Mouse (Mus musculus): ENCODE data around the gene Mchr1. TPM values are rescaled to one million over a fixed set of nuclear protein-coding genes. Genes with fewer than 3 reads are reported as not detected.
A peak's percentile ranks its signal among the peaks of the same experiment; 100 is the strongest.
"Not testable (repeated sequence)": the region's sequence is repeated elsewhere in the genome, so short reads cannot be mapped to it uniquely, and the experiment has no call there.

Mchr1 gene
- polyA plus RNA-seq, 1 experiment: not detected

- no peak for TF ChIP-seq POLR2A (IDR thresholded peaks at IDR 0.05; ENCODE audit: borderline replicate concordance, low read depth, low read length)
- no peak for TF ChIP-seq CTCF (IDR thresholded peaks at IDR 0.05; ENCODE audit: low read depth, low read length)
- H3K4me1 ChIP-seq (ENCODE audit: control insufficient read depth, insufficient read depth, low read length): peaks cover 19% of the 10 kb centered on the region
- no peak overlapping the region for H3K4me3 ChIP-seq (ENCODE audit: insufficient read depth, low read length)
- no peak overlapping the region for H3K27ac ChIP-seq (ENCODE audit: insufficient read depth, low read depth, low read length)
These were observed 38.1 kb upstream of the Mchr1 start for GRCm38 (mm10) chr15:81197197-81197596.

- no peak for TF ChIP-seq POLR2A (IDR thresholded peaks at IDR 0.05; ENCODE audit: borderline replicate concordance, low read depth, low read length)
- TF ChIP-seq CTCF (IDR thresholded peaks at IDR 0.05; ENCODE audit: low read depth, low read length): no peak
- Histone ChIP-seq H3K4me1 (ENCODE audit: control insufficient read depth, insufficient read depth, low read length) (peaks cover 19% of the 10 kb centered on the region), H3K27ac (ENCODE audit: insufficient read depth, low read depth, low read length) (no peak overlapping the region), H3K4me3 (ENCODE audit: insufficient read depth, low read length) (no peak overlapping the region)
These were observed 36.9 kb upstream of the Mchr1 start for GRCm38 (mm10) chr15:81198447-81198846.

- H3K4me1 ChIP-seq (ENCODE audit: control insufficient read depth, insufficient read depth, low read length): peaks cover 19% of the 10 kb centered on the region
- H3K4me3 ChIP-seq (ENCODE audit: insufficient read depth, low read length): peak overlapping the region; percentile 37; the same call in 1 of the 2 replicates
- H3K27ac ChIP-seq (ENCODE audit: insufficient read depth, low read depth, low read length): no peak overlapping the region
- no peak for TF ChIP-seq CTCF (IDR thresholded peaks at IDR 0.05; ENCODE audit: low read depth, low read length)
- no peak for TF ChIP-seq POLR2A (IDR thresholded peaks at IDR 0.05; ENCODE audit: borderline replicate concordance, low read depth, low read length)
These were observed 35.8 kb upstream of the Mchr1 start for GRCm38 (mm10) chr15:81199372-81199959.

GRCm38 (mm10) chr15:81202462-81202861 is 32.8 kb upstream of the Mchr1 start:
- H3K4me1 ChIP-seq (ENCODE audit: control insufficient read depth, insufficient read depth, low read length): peaks cover 7% of the 10 kb centered on the region
- TF ChIP-seq POLR2A (IDR thresholded peaks at IDR 0.05; ENCODE audit: borderline replicate concordance, low read depth, low read length): no peak
- no peak for TF ChIP-seq CTCF (IDR thresholded peaks at IDR 0.05; ENCODE audit: low read depth, low read length)
- no peak overlapping the region for H3K4me3 ChIP-seq (ENCODE audit: insufficient read depth, low read length)
- H3K27ac ChIP-seq (ENCODE audit: insufficient read depth, low read depth, low read length): no peak overlapping the region

- peaks cover 7% of the 10 kb centered on the region for H3K4me1 ChIP-seq (ENCODE audit: control insufficient read depth, insufficient read depth, low read length)
- no peak overlapping the region for H3K4me3 ChIP-seq (ENCODE audit: insufficient read depth, low read length)
- no peak overlapping the region for H3K27ac ChIP-seq (ENCODE audit: insufficient read depth, low read depth, low read length)
- TF ChIP-seq POLR2A (IDR thresholded peaks at IDR 0.05; ENCODE audit: borderline replicate concordance, low read depth, low read length) (no peak), CTCF (IDR thresholded peaks at IDR 0.05; ENCODE audit: low read depth, low read length) (no peak)
These were observed 24.8 kb upstream of the Mchr1 start for GRCm38 (mm10) chr15:81210496-81210895.

GRCm38 (mm10) chr15:81212976-81213375 is 22.3 kb upstream of the Mchr1 start:
- Histone ChIP-seq H3K4me3 (ENCODE audit: insufficient read depth, low read length) (no peak overlapping the region), H3K4me1 (ENCODE audit: control insufficient read depth, insufficient read depth, low read length) (peaks cover 7% of the 10 kb centered on the region), H3K27ac (ENCODE audit: insufficient read depth, low read depth, low read length) (no peak overlapping the region)
- TF ChIP-seq POLR2A (IDR thresholded peaks at IDR 0.05; ENCODE audit: borderline replicate concordance, low read depth, low read length): no peak
- no peak for TF ChIP-seq CTCF (IDR thresholded peaks at IDR 0.05; ENCODE audit: low read depth, low read length)

- TF ChIP-seq CTCF (IDR thresholded peaks at IDR 0.05; ENCODE audit: low read depth, low read length): no peak
- no peak for TF ChIP-seq POLR2A (IDR thresholded peaks at IDR 0.05; ENCODE audit: borderline replicate concordance, low read depth, low read length)
- Histone ChIP-seq H3K4me1 (ENCODE audit: control insufficient read depth, insufficient read depth, low read length) (peaks cover 4% of the 10 kb centered on the region; the same call in 1 of the 2 replicates), H3K27ac (ENCODE audit: insufficient read depth, low read depth, low read length) (no peak overlapping the region), H3K4me3 (ENCODE audit: insufficient read depth, low read length) (no peak overlapping the region)
These were observed 18.2 kb upstream of the Mchr1 start for GRCm38 (mm10) chr15:81216906-81217653.

GRCm38 (mm10) chr15:81219054-81219453 is 16.2 kb upstream of the Mchr1 start:
- no peak for TF ChIP-seq CTCF (IDR thresholded peaks at IDR 0.05; ENCODE audit: low read depth, low read length)
- TF ChIP-seq POLR2A (IDR thresholded peaks at IDR 0.05; ENCODE audit: borderline replicate concordance, low read depth, low read length): no peak
- 0 out of 2 replicates have a peak, but pooled peaks cover 2% of the 10 kb centered on the region for H3K4me1 ChIP-seq (ENCODE audit: control insufficient read depth, insufficient read depth, low read length)
- no peak overlapping the region for H3K4me3 ChIP-seq (ENCODE audit: insufficient read depth, low read length)
- no peak overlapping the region for H3K27ac ChIP-seq (ENCODE audit: insufficient read depth, low read depth, low read length)

GRCm38 (mm10) chr15:81220051-81220450 is 15.2 kb upstream of the Mchr1 start:
- not testable (repeated sequence) for H3K27ac ChIP-seq (ENCODE audit: insufficient read depth, low read depth, low read length); H3K4me1 ChIP-seq (ENCODE audit: control insufficient read depth, insufficient read depth, low read length)

GRCm38 (mm10) chr15:81221446-81221845 is 13.9 kb upstream of the Mchr1 start:
- 0 out of 2 replicates have a peak, but pooled peaks cover 2% of the 10 kb centered on the region for H3K4me1 ChIP-seq (ENCODE audit: control insufficient read depth, insufficient read depth, low read length)
- H3K27ac ChIP-seq (ENCODE audit: insufficient read depth, low read depth, low read length): no peak overlapping the region
- no peak for TF ChIP-seq POLR2A (IDR thresholded peaks at IDR 0.05; ENCODE audit: borderline replicate concordance, low read depth, low read length)
- no peak for TF ChIP-seq CTCF (IDR thresholded peaks at IDR 0.05; ENCODE audit: low read depth, low read length)
- no peak overlapping the region for H3K4me3 ChIP-seq (ENCODE audit: insufficient read depth, low read length)

More at GRCm38 (mm10) chr15:81220051-81220450, 15.2 kb upstream of the Mchr1 start:
- H3K4me3 ChIP-seq (ENCODE audit: insufficient read depth, low read length): not testable (repeated sequence)

Measured in bone marrow macrophage, adult 2 months (primary cell).